ENCODE assay signal across 24 mouse cellular contexts in the genomic region with DNA sequence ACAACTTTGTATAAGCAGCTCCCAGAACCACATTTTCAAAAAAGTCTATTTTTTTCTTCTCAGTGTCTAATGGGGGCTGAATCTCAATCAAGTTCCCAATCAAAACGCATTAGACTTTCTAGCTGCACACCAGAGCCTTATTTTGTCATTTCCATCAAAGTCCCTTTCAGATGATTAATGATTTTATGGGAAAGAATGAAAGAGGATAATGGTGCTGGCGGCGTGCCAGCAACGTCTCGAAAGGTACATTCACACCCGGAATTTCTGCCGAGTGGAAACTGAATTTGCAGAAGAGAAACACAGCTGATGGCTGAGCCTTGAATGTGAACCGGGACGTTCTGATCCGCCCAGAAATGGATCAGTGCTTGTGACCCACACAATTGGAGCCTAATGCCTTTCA. TPM values are rescaled to one million over a fixed set of nuclear protein-coding genes. Genes with fewer than 3 reads are reported as not detected.
DNase-seq lines count a peak whose midpoint lies in the region; ATAC-seq and TF ChIP-seq lines count a peak whose summit lies in the region.
"Had no signal": no experiment of that assay in that cellular context is flagged by ENCODE, and none has a peak within 500 bp of the region (broad histone marks: within the 10 kb centered on the region; RNA-seq: fewer than 3 reads in every experiment).

No protein-coding gene starts in this region.

- no peak for ATAC-seq in lung, embryonic 14.5 days (ENCODE audit: insufficient read depth)
- no peak for ATAC-seq in forebrain, embryonic 15.5 days (replicated peaks)
- no peak for ATAC-seq in intestine, embryonic 15.5 days
- ATAC-seq: liver, postnatal 0 days; midbrain, embryonic 16.5 days had no signal

- no peak overlapping the region for H3K9ac ChIP-seq in lung, embryonic 14.5 days
- no peak overlapping the region for H3K9ac ChIP-seq in forebrain, embryonic 15.5 days (replicated peaks)
- H3K9ac ChIP-seq in intestine, embryonic 15.5 days, result no peak overlapping the region
- H3K9ac ChIP-seq: heart, embryonic 13.5 days; liver, postnatal 0 days had no signal

- no peaks in the 10 kb centered on the region for H3K27me3 ChIP-seq in heart, embryonic 10.5 days (ENCODE audit: insufficient read depth, poor library complexity, severe bottlenecking)
- H3K27me3 ChIP-seq in lung, embryonic 14.5 days (ENCODE audit: insufficient read depth, low read length), result no peaks in the 10 kb centered on the region
- no peaks in the 10 kb centered on the region for H3K27me3 ChIP-seq in forebrain, embryonic 15.5 days
- H3K27me3 ChIP-seq in intestine, embryonic 15.5 days (replicated peaks), result no peaks in the 10 kb centered on the region
- H3K27me3 ChIP-seq: heart, embryonic 13.5 days had no signal

- no peaks in the 10 kb centered on the region for H3K4me1 ChIP-seq in heart, embryonic 10.5 days
- no peaks in the 10 kb centered on the region for H3K4me1 ChIP-seq in lung, embryonic 14.5 days (ENCODE audit: insufficient read depth)
- 0 out of 2 replicates have a peak, but pooled peaks cover 3% of the 10 kb centered on the region for H3K4me1 ChIP-seq in lung, adult 2 months (ENCODE audit: control insufficient read depth, insufficient read depth, low read length)
- H3K4me1 ChIP-seq in forebrain, embryonic 15.5 days, result peaks cover 11% of the 10 kb centered on the region
- no peaks in the 10 kb centered on the region for H3K4me1 ChIP-seq in intestine, embryonic 15.5 days (replicated peaks)
- H3K4me1 ChIP-seq: embryonic facial prominence, embryonic 10.5 days; heart, embryonic 13.5 days had no signal

- no peak overlapping the region for H3K27ac ChIP-seq in heart, embryonic 10.5 days
- H3K27ac ChIP-seq in lung, embryonic 14.5 days (ENCODE audit: low read depth), result no peak overlapping the region
- peak overlapping the region; percentile 32; the same call in 1 of the 2 replicates for H3K27ac ChIP-seq in forebrain, embryonic 15.5 days (replicated peaks)
- H3K27ac ChIP-seq in intestine, embryonic 15.5 days, result no peak overlapping the region
- H3K27ac ChIP-seq: embryonic facial prominence, embryonic 10.5 days; heart, embryonic 13.5 days; kidney, postnatal 0 days had no signal

- TF ChIP-seq POLR2A in lung, adult 2 months (IDR thresholded peaks at IDR 0.05; ENCODE audit: borderline replicate concordance, extremely low read depth, low read depth, low read length), result no peak

- H3K36me3 ChIP-seq in heart, embryonic 10.5 days, result no peaks in the 10 kb centered on the region
- H3K36me3 ChIP-seq in lung, embryonic 14.5 days (ENCODE audit: insufficient read depth), result no peaks in the 10 kb centered on the region
- H3K36me3 ChIP-seq in forebrain, embryonic 15.5 days, result no peaks in the 10 kb centered on the region
- no peaks in the 10 kb centered on the region for H3K36me3 ChIP-seq in intestine, embryonic 15.5 days
- H3K36me3 ChIP-seq: embryonic facial prominence, embryonic 10.5 days; heart, embryonic 13.5 days had no signal

- H3K9me3 ChIP-seq in heart, embryonic 10.5 days, result no peaks in the 10 kb centered on the region
- H3K9me3 ChIP-seq in lung, embryonic 14.5 days (ENCODE audit: low read depth, low read length), result no peaks in the 10 kb centered on the region
- H3K9me3 ChIP-seq in forebrain, embryonic 15.5 days, result no peaks in the 10 kb centered on the region
- no peaks in the 10 kb centered on the region for H3K9me3 ChIP-seq in intestine, embryonic 15.5 days
- H3K9me3 ChIP-seq: embryonic facial prominence, embryonic 10.5 days had no signal

- peak; percentile 25 for DNase-seq in heart, embryonic 10.5 days (ENCODE audit: low spot score)
- no peak for DNase-seq in heart, postnatal 10 days
- DNase-seq in lung, embryonic 14.5 days, result peak; percentile 36
- DNase-seq in lung, adult 2 months, result no peak
- peak; percentile 27 for DNase-seq in brain, adult 2 months (ENCODE audit: low read depth, low spot score)
- no peak for DNase-seq in urinary bladder, postnatal 36 days (ENCODE audit: low spot score in 2 of 2)
- DNase-seq: adrenal gland, postnatal 25 days; cerebellum, adult 11-12 months; gastrocnemius, postnatal 25 days; heart, adult 18-20 months; kidney, adult 18-20 months; liver, postnatal 0 days; lung, postnatal 36 days; right cerebral cortex, postnatal 14 days; thymus, adult 18-20 months; thymus, postnatal 36 days had no signal

- intact Hi-C loops in heart, postnatal 10 days (cut with DNase I), result no loop called here

- no peak overlapping the region for H3K4me3 ChIP-seq in heart, embryonic 10.5 days
- no peak overlapping the region for H3K4me3 ChIP-seq in lung, embryonic 14.5 days (ENCODE audit: low read depth, low read length)
- no peak overlapping the region for H3K4me3 ChIP-seq in lung, adult 2 months (replicated peaks; ENCODE audit: extremely low read depth, low read depth, low read length)
- no peak overlapping the region for H3K4me3 ChIP-seq in forebrain, embryonic 15.5 days
- H3K4me3 ChIP-seq in intestine, embryonic 15.5 days (replicated peaks), result no peak overlapping the region
- H3K4me3 ChIP-seq: embryonic facial prominence, embryonic 10.5 days; heart, embryonic 13.5 days; megakaryocyte, embryonic 14.5 days had no signal

- 85% methylated on average over 10 of the region's 10 CpGs for WGBS in heart, embryonic 10.5 days
- WGBS in lung, embryonic 14.5 days, result 43% methylated on average over 10 of the region's 10 CpGs
- WGBS in lung, adult 2 months, result 41% methylated on average over 10 of the region's 10 CpGs
- 19% methylated on average over 10 of the region's 10 CpGs for WGBS in forebrain, embryonic 15.5 days
- WGBS in intestine, embryonic 15.5 days, result 49% methylated on average over 10 of the region's 10 CpGs

- no peak for TF ChIP-seq CTCF in lung, embryonic 14.5 days (IDR thresholded peaks at IDR 0.05; ENCODE audit: low read depth)
- no peak for TF ChIP-seq CTCF in lung, adult 2 months (IDR thresholded peaks at IDR 0.05; ENCODE audit: insufficient read depth, low read length)

- no peak overlapping the region for H3K4me2 ChIP-seq in lung, embryonic 14.5 days
- H3K4me2 ChIP-seq in forebrain, embryonic 15.5 days (replicated peaks), result no peak overlapping the region
- H3K4me2 ChIP-seq in intestine, embryonic 15.5 days (replicated peaks), result no peak overlapping the region
- H3K4me2 ChIP-seq: heart, embryonic 13.5 days; liver, embryonic 11.5 days had no signal

RNA-seq across cellular contexts. Expression of a gene that starts 56.1 kb away (rescaled TPM):
- polyA plus RNA-seq in heart, embryonic 10.5 days (2016; fragmentation: Nextera tagmentation; extraction: Ambion mirVana), result 1.0 and 2.8 TPM in 2 replicates
- total RNA-seq in heart, postnatal 10 days (2021), result 10 to 100 TPM; 76.2 to 85.4 TPM
- 9.5 and 10.0 TPM in 2 replicates for polyA plus RNA-seq in lung, embryonic 14.5 days (2014; fragmentation: Nextera tagmentation; extraction: Ambion mirVana)
- 33.6 and 41.2 TPM in 2 replicates for polyA plus RNA-seq in lung, adult 2 months (2012; rRNA removed)
- 15.8 and 16.4 TPM in 2 replicates for polyA plus RNA-seq in forebrain, embryonic 15.5 days (2015; fragmentation: Nextera tagmentation; extraction: Ambion mirVana)
- 12.5 and 12.9 TPM in 2 replicates for polyA plus RNA-seq in intestine, embryonic 15.5 days (2015; fragmentation: Nextera tagmentation; extraction: Ambion mirVana)

RNA-seq across cellular contexts. Expression of a gene that starts 56.8 kb away (rescaled TPM):
- 0.60 and 0.78 TPM in 2 replicates for polyA plus RNA-seq in heart, embryonic 10.5 days (2016; fragmentation: Nextera tagmentation; extraction: Ambion mirVana)
- total RNA-seq in heart, postnatal 10 days (2021), result 1 to 10 TPM; 1.4 to 1.7 TPM
- polyA plus RNA-seq in lung, embryonic 14.5 days (2014; fragmentation: Nextera tagmentation; extraction: Ambion mirVana), result 0.53 and 1.6 TPM in 2 replicates
- polyA plus RNA-seq in lung, adult 2 months (2012; rRNA removed), result 2.8 and 5.6 TPM in 2 replicates
- polyA plus RNA-seq in forebrain, embryonic 15.5 days (2015; fragmentation: Nextera tagmentation; extraction: Ambion mirVana), result 2.0 and 2.4 TPM in 2 replicates
- 1.0 and 1.3 TPM in 2 replicates for polyA plus RNA-seq in intestine, embryonic 15.5 days (2015; fragmentation: Nextera tagmentation; extraction: Ambion mirVana)

Comparison
In these comparisons a context has a peak if more than half of its experiments do, and no peak if none do; other contexts are left out.
1. DNase-seq: peak in heart, embryonic 10.5 days (single experiment), lung, embryonic 14.5 days (single experiment) and brain, adult 2 months (single experiment); none in heart, postnatal 10 days (0 of 2), lung, adult 2 months (single experiment) and urinary bladder, postnatal 36 days (0 of 2).